In genomic region chr3:70309304-70309703, GRCm38 (mm10) we compare ENCODE assay signal across 17 mouse cellular contexts.
DNase-seq lines count a peak whose midpoint lies in the region; ATAC-seq and TF ChIP-seq lines count a peak whose summit lies in the region.
"Had no signal": no experiment of that assay in that cellular context is flagged by ENCODE, and none has a peak within 500 bp of the region (broad histone marks: within the 10 kb centered on the region; RNA-seq: fewer than 3 reads in every experiment).

No protein-coding gene starts in this region.

- no peak overlapping the region for H3K27ac ChIP-seq in hindbrain, postnatal 0 days
- no peak overlapping the region for H3K27ac ChIP-seq in hindbrain, embryonic 10.5 days
- no peak overlapping the region for H3K27ac ChIP-seq in liver, embryonic 11.5 days (ENCODE audit: low read depth, low read length)
- H3K27ac ChIP-seq: embryonic facial prominence, embryonic 13.5 days; hindbrain, embryonic 12.5 days; limb, embryonic 13.5 days; midbrain, embryonic 12.5 days had no signal

- ATAC-seq in hindbrain, postnatal 0 days = peak; percentile 35; the same call in 1 of the 2 replicates
- peak; percentile 46; the same call in 1 of the 2 replicates for ATAC-seq in cerebellum, adult (ENCODE audit: insufficient number of reproducible peaks, low FRiP score, low TSS enrichment)
- no peak for ATAC-seq in liver, embryonic 11.5 days (replicated peaks; ENCODE audit: low FRiP score)
- ATAC-seq: liver, postnatal 0 days had no signal

- WGBS in hindbrain, postnatal 0 days = 74% methylated on average over 4 of the region's 4 CpGs
- WGBS in hindbrain, embryonic 10.5 days = 90% methylated on average over 4 of the region's 4 CpGs
- WGBS in liver, embryonic 11.5 days = 80% methylated on average over 4 of the region's 4 CpGs

- H3K4me1 ChIP-seq in hindbrain, postnatal 0 days (ENCODE audit: insufficient read depth, low read length) = no peaks in the 10 kb centered on the region
- H3K4me1 ChIP-seq in hindbrain, embryonic 10.5 days (replicated peaks) = no peaks in the 10 kb centered on the region
- no peaks in the 10 kb centered on the region for H3K4me1 ChIP-seq in liver, embryonic 11.5 days (replicated peaks; ENCODE audit: control insufficient read depth, insufficient read depth, low read length)
- H3K4me1 ChIP-seq: embryonic facial prominence, embryonic 13.5 days; heart, embryonic 12.5 days; hindbrain, embryonic 12.5 days; midbrain, embryonic 12.5 days had no signal

- no peak for TF ChIP-seq CTCF in hindbrain, postnatal 0 days (IDR thresholded peaks at IDR 0.05; ENCODE audit: low read depth)

- no peaks in the 10 kb centered on the region for H3K36me3 ChIP-seq in hindbrain, postnatal 0 days (ENCODE audit: insufficient read depth, low read length)
- no peaks in the 10 kb centered on the region for H3K36me3 ChIP-seq in hindbrain, embryonic 10.5 days
- H3K36me3 ChIP-seq in liver, embryonic 11.5 days (ENCODE audit: control insufficient read depth, insufficient read depth, low read length) = no peaks in the 10 kb centered on the region
- H3K36me3 ChIP-seq: embryonic facial prominence, embryonic 13.5 days; heart, embryonic 12.5 days; hindbrain, embryonic 12.5 days; limb, embryonic 13.5 days; midbrain, embryonic 12.5 days had no signal

- no peak overlapping the region for H3K4me3 ChIP-seq in hindbrain, postnatal 0 days (ENCODE audit: low read length)
- H3K4me3 ChIP-seq in hindbrain, embryonic 10.5 days = no peak overlapping the region
- H3K4me3 ChIP-seq in liver, embryonic 11.5 days (ENCODE audit: low read depth, low read length) = no peak overlapping the region
- H3K4me3 ChIP-seq: embryonic facial prominence, embryonic 13.5 days; heart, embryonic 12.5 days; hindbrain, embryonic 12.5 days; limb, embryonic 13.5 days; midbrain, embryonic 12.5 days had no signal

- DNase-seq in hindbrain, postnatal 0 days (ENCODE audit: low spot score) = peak; percentile 16
- DNase-seq in hindbrain, embryonic 10.5 days (ENCODE audit: low spot score) = no peak
- peak; percentile 52 for DNase-seq in cerebellum, adult 9-10 months
- peak; percentile 24 for DNase-seq in gastrocnemius, postnatal 10 days
- no peak for DNase-seq in liver, embryonic 11.5 days (ENCODE audit: low spot score)
- no peak for DNase-seq in spleen, postnatal 36 days (ENCODE audit: low spot score in 2 of 2)
- DNase-seq: adrenal gland, postnatal 36 days; kidney, adult 2 months; kidney, postnatal 4 days; liver, postnatal 0 days; lung, postnatal 36 days had no signal

- no peak overlapping the region for H3K4me2 ChIP-seq in hindbrain, postnatal 0 days (ENCODE audit: low read depth, low read length)
- no peak overlapping the region for H3K4me2 ChIP-seq in liver, embryonic 11.5 days
- H3K4me2 ChIP-seq: embryonic facial prominence, embryonic 13.5 days; heart, embryonic 12.5 days; hindbrain, embryonic 12.5 days; limb, embryonic 13.5 days; midbrain, embryonic 12.5 days had no signal

- no peak overlapping the region for H3K9ac ChIP-seq in hindbrain, postnatal 0 days (replicated peaks; ENCODE audit: low read length)
- no peak overlapping the region for H3K9ac ChIP-seq in liver, embryonic 11.5 days (ENCODE audit: low read depth, low read length)
- H3K9ac ChIP-seq: embryonic facial prominence, embryonic 13.5 days; heart, embryonic 12.5 days; hindbrain, embryonic 12.5 days; limb, embryonic 13.5 days; liver, postnatal 0 days; midbrain, embryonic 12.5 days had no signal

- H3K9me3 ChIP-seq in hindbrain, postnatal 0 days (ENCODE audit: low read length) = no peaks in the 10 kb centered on the region
- H3K9me3 ChIP-seq in hindbrain, embryonic 10.5 days = no peaks in the 10 kb centered on the region
- H3K9me3 ChIP-seq in liver, embryonic 11.5 days (ENCODE audit: control insufficient read depth, low read length) = no peaks in the 10 kb centered on the region
- H3K9me3 ChIP-seq: embryonic facial prominence, embryonic 13.5 days; heart, embryonic 12.5 days; hindbrain, embryonic 12.5 days; limb, embryonic 13.5 days; midbrain, embryonic 12.5 days had no signal

- no peaks in the 10 kb centered on the region for H3K27me3 ChIP-seq in hindbrain, postnatal 0 days (ENCODE audit: insufficient read depth, low read length)
- no peaks in the 10 kb centered on the region for H3K27me3 ChIP-seq in hindbrain, embryonic 10.5 days (ENCODE audit: insufficient read depth, poor library complexity, severe bottlenecking)
- no peaks in the 10 kb centered on the region for H3K27me3 ChIP-seq in liver, embryonic 11.5 days (replicated peaks; ENCODE audit: control insufficient read depth, insufficient read depth, low read length)
- H3K27me3 ChIP-seq: embryonic facial prominence, embryonic 13.5 days; heart, embryonic 12.5 days; hindbrain, embryonic 12.5 days; midbrain, embryonic 12.5 days had no signal

Comparison
In these comparisons a context has a peak if more than half of its experiments do, and no peak if none do; other contexts are left out.
1. DNase-seq: peak in hindbrain, postnatal 0 days (single experiment), cerebellum, adult 9-10 months (single experiment) and gastrocnemius, postnatal 10 days (single experiment); none in hindbrain, embryonic 10.5 days (single experiment), liver, embryonic 11.5 days (single experiment) and spleen, postnatal 36 days (0 of 2).